Mouse (Mus musculus) mouse trophoblast stem cell (cell line): ENCODE measurements at regions not wholly inside any gene's neighbourhood (a gene's known extent, or its start where the extent isn't known, plus 50 kb on each side); places are given as distances from the start of the nearest gene placed in this dataset.

Experiments used
- in situ Hi-C, 2 experiments: fragments of 300-500 bp; cut with MseI, MboI; formaldehyde crosslinking; loops; 2 replicates in 1 of 2; 3 replicates in 1 of 2; pipeline ENCODE4 v1.15.1; 2025

DNA sequence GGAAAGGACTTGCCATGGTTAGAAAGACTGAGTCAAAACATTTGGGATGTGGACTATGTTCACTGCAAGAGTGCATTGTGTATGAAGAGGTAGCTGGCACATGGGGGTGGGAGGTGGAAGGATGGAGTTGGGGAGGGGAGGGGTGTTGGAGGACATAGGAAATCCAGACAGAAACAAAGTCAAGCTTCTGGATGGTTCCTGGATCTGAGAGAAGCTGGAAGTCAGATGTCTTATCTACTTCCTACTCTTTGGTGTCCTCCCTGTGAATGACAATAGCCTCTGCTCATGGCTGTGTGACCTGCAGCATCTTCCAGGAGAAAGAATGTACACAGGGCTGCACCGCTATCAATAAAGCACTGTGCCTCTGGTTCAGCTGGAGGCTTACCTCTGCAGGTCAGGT is 491.3 kb downstream of the Rnf144a start:
- in situ Hi-C loops, result no loop called here

DNA sequence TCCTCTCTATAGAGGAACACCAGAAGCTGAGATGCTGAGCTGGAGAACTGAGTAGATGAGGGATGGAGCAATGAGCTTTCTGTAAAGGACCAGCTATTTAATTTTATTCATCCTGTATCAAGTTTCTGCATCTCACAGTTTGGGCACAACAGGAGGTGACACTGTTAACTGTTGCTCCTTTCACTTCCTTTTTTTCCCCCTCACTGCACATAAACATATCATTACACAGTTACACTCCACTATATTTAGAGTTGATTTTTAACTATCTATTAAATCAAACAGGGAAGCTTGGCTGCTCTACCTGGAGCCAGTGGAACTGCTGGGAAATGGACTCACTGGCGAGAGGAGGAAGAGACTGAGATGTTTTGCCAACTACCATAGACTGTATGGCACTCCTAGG is 509.4 kb downstream of the Rnf144a start:
- in situ Hi-C loops, result no loop called here

DNA sequence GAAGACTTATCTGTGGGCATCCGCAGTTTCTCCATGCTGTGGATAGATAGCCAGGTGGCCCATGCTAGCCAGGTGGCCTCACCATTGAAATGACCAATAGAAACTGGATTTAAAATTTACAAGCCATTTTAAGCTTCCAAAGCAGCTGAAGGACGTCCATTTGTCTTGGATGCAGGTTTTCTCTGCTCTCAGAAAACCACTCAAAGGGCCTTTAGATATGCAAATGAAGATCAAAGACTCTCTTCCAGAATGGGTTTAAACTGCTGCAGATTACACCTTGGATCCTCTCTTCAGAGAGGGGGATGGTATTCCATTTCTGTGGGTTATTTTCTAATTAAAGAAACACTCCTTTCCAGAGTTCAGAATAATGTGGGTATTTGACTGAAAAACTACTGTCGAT is 518.5 kb downstream of the Rnf144a start:
- in situ Hi-C loops, result no loop called here

DNA sequence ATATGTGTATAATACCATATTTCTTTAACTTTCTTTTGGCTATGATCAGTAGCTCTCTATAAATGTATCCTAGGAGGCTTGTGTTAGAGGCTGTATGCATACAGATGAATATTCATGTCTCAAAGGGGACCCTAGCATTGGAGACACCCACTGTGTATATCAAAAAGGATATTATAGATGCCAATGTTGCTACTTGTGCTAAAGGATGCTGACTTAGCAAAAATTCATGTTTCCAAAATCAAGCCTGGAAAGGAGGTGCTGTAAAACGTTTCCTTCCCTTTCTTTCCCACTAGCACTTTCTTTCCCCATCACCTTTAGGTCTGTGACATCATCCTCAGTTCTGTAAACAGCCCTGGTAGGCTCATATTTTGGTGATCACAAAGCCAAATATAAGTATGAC is 519.4 kb downstream of the Rnf144a start:
- in situ Hi-C loops, result no loop called here

DNA sequence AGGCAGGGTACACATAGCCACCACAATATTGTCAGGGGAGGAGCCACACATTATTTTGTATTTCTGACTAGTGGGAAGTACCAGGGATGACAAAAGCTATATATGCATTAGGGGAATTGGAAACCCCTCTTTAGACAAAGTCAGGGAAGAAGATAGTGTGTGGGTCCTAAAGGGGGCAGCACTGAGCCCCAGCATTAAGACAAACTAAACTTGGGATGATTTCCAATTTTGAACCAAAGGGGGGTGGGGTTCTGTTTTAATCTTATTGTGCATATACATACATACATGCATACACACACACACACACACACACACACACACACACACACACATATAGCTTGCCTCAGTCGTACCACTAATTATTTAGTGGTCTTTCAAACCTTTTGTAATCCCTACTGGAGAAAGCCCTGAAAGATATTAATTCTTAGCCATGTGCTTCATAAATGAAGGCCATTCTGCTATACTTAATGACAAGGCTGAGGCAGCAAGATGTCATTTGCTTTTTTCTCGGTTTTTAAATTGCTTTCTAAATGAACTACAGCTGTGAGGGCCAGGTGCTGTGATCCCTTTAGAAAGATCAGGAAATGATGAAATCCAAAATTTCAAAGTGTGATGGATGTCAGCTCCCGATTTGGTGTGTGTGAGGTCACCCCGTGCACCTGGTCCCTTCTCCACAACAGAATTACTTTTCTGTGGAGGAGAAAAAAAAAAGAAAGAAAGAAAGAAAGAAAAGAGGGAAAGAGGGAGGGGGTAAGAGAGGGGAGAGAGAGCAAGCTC is 523.5 kb downstream of the Rnf144a start:
- in situ Hi-C loops, result no loop called here

DNA sequence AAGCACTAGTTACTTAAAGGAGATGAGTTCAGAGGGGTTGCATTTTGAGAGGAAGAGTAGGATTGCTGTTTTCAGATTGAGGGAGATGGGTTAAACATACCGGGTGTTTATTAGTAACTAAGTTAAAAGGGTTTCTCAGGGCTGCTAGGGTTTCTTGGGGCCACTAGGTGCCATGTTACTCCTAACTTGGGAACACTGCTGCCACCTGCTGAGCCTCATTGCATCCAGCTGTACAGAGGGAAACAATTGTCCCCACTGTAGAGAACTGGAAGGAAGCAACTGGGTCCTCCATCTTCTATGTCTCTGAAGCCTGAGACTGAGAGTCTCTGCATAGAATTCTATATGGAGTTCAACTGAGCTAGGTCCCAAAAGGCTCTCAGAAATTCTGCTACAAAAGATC is 524.3 kb downstream of the Rnf144a start:
- in situ Hi-C loops, result no loop called here

DNA sequence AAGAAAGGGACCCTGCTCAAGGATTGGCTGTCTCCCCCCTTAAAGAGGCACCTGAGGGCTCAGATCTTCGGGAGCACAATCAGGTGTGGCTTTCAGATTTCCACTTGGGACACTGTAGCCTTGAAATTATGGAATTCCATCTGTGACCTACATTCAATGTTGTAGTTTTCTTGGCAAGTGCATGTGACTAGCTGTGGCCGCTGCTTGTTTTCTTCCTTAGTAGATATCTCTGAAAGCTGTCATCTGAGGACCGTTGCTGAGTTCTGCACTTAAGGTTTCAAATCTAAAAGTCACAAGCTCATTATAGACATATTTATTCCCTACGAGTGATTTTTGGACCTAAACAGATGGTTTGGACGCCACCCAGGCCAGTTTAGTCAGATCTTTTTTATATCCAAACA is 531.3 kb downstream of the Rnf144a start:
- in situ Hi-C loops, result no loop called here

DNA sequence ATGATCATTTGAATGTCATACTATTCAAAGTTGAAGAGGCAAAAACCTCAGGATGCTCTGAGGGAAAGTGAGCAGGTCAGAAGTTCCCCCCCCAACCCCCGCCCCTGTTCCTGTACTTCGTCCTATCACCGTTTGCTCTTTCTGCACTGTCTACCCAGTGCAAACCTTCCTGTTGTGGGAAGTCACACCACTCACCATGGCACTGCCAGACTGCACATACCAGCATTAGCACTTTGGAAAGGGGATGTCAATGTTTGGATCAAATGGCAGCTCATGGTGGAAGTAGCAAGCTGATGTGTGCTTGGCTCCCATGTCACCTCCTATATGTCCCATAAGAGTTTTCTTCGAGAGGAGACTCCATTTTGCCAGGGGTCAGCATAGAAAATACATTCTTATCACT is 543.2 kb downstream of the Rnf144a start:
- in situ Hi-C loops, result no loop called here

DNA sequence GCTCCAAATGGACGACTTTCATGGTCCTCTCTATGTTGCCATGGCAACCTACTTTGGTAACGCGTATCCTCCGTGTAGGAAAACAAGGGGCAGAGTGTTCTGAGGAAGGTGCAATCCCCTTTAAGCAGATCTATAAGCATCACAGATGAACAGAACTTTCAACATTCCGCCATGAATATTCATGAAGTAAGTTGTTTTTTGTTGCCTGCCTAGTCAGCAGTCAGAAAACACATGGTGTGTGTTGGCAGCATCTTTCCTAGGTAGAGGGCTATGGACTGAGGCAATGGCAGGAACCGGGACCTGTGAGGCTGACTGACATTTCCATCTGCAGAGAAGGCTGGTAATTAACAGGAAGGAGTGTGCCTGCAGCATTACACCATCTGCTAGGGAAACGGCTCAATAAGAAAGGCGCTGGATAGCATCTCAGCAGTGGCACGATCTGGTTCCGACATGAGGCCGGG is 544.0 kb downstream of the Rnf144a start:
- in situ Hi-C loops, result no loop called here

DNA sequence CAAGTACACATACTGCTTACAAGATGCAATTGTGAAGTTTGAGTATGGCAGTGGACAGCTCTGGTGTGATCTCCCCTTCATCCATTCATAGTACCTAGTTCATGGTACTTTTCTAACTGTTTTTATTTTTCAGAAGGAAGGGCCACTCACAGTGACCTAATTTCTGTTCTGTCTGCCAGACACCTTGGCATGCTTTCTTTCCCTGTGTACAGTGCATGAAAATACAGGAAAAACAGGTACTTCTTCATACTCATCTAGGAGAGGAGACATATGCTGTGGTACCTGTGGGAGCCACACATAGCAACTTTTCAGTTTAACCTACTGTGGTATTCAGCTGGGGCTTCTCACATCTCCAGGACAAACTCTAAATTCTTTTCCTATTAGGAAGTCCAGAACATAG is 545.2 kb downstream of the Rnf144a start:
- in situ Hi-C loops, result no loop called here

DNA sequence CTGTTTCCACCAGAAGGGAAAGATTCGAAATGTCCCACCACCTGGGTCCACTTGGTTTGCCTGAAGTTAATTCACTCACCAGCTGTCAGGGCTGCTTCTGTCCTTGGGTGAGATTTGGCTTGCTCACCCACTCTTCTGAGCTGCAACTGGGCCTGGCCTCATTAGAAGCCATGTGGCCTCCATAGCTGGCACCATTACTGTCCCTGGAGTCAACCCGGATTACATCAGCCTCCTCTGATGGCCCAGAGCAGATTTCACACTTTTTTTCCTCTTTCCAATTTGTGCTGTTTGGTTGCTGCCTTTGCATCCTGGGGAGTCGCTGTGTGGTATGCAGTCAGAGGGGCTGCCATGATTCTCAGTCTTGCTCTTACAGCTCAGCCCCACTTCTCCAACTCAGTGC is 550.0 kb downstream of the Rnf144a start:
- in situ Hi-C loops, result no loop called here

DNA sequence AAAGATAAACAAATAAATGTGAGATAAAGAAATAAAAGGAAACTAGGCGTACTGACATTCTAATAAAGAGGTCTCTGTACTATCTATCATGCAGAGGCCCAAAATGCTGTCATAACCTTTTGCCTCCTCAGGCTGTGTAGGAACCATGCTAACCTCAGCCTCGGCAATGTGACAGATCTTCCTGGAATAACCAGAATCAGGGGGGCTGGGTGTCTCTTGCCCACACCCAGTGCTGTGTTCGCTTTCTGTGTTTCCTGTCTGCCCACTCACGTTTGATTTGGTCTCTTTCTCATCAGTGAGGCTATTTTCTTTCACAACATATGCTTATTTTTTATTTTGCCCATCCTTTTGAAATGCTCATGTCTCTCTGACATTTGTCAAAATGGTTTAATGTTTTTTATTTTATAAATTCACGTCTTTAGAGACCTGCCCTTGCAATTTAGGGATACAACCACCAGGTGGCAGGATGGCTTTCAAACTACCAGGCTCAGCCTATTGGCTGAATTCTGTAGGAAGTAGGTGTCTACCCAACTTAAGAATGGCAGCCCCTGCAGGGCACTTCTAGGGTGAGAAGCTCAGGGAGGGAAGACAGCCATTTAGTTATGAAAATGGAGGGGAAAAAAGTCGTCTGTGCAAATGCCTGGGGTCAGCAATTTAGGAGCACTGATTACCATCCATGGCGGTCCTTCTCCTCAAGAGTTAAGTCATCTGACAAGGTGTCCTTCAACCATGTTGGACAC is 550.8 kb downstream of the Rnf144a start:
- in situ Hi-C loops, result no loop called here

DNA sequence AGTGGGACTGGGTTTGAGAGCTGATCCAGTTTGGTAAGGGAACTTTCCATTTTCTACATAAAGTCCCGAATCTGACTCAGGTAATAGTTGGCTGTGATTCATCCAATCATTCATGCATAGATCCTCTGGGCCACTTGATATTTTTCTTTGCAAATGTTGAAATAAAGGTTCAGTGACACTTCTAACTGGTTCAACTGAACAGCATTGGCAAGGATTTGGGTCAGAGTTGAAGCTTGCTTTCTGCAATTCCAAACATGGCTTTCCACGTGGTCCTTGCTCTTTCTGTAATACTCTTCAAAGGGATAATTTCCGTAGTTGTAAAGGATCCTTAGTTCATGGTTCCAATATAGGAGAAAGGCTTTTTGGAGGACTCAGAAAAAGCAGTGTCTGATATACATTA is 554.0 kb downstream of the Rnf144a start:
- in situ Hi-C loops, result no loop called here

DNA sequence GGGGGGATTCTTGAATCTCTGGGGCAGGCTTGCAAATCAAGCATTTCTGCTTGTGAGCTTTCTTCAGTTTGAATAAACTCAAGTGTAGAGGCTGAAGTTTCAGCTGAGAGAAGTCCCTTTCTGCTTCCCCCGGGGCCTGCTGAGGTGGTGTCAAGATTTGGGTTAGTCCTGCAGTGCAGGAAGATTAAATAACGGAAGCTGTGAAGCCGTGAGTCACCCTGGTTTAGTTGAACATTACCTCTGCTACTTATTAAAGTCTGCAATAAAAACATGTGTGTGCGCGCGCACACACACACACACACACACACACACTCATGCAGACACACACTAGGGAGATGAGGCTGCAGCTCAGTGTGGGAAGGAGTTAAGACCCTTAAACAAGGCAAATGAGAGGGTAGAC is 556.7 kb downstream of the Rnf144a start:
- in situ Hi-C loops, result no loop called here

DNA sequence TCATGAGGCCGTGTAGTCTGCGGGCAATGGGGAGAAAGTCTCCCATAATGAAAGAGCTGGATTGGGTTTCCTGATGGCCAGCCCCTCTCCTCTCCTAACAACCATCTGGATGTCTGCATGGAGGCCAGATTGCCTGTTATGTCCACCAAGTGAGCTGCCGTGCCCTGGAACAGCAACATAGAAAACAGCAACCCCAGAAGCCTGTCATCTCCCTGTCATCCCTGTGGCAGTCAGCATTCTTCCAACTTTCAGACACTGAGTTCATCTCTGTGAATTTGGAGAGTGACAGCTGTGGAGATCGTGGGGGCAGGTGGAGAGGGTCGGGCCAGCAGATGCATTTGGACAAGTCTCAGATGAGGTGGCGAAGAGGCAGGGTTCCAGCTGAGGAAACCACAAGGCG is 585.0 kb downstream of the Rnf144a start:
- in situ Hi-C loops, result no loop called here

DNA sequence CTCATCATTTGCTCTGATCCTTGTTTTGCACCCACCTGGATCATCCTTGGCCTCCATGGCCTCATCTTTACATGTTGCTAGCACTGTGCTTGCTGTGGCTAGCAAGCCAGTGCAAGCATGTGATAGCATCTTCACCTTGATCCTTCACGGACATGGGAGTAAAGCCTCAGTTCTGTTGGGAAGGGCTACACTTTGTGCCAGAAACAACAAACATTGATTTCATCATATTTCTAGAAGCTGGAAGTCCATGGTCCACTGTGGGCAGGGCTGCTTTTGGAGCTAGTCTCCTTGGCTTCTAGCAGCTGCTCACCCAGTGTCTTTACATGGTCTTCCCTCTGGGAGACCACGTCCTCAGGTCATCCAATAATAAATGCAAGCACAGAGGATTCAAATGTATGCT is 587.1 kb downstream of the Rnf144a start:
- in situ Hi-C loops, result no loop called here

DNA sequence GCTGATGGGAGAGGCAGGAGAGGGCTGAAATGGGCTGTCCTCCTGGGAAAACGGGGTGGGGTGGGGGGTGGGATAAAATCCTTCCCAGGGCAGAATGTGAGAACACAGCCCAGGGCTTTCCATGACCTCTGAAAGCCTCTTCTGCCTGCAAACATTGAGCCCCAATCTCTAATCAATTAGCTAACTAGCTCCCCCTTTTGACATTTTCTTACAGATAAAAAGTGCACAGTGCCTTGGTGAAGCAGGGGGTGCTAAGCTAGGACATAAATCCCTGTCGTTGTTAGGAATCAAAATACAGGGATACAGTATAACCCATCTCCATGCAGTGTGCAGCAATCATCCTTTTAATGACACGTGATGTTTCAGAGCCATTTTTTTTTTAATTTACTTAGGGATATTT is 588.1 kb downstream of the Rnf144a start:
- in situ Hi-C loops, result no loop called here

DNA sequence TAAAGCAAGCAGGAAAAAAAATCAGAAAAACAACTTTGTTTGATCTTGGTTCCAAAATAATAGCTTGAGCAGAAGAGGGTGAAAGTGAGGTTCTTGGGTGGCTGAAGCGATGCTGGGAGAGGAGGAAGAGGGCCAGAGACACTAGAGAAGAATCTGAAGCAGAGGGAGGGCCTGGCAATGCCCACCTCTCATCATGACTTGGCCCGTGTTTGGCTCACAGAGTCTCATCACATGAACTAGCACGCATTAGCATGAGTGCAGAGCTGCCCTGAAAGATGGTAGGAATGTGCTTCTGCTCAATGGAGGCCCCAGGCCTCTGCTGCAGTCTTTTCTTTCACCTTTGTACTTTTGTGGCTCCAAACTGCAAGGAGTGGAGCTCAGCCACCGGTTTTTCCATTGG is 588.6 kb downstream of the Rnf144a start:
- in situ Hi-C loops, result no loop called here

DNA sequence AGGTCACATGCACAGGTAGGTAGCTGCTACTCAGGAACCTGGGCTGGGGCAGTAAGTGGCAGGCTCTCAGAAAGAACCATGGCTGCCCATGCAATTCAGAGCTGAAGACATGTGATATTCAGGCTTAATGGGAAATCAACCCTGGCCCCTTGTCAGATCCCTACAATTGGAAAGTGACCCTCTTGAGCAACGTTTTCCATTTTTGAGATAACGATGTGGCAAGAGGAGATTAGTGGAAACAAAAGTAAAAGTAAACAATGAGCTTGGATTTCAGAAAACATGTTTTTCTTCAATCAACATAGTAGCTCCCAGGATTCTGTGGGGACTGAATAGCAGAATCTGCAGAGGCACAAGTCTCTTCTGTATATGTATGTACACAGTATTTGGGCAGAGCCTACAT is 598.8 kb downstream of the Rnf144a start:
- in situ Hi-C loops, result no loop called here

DNA sequence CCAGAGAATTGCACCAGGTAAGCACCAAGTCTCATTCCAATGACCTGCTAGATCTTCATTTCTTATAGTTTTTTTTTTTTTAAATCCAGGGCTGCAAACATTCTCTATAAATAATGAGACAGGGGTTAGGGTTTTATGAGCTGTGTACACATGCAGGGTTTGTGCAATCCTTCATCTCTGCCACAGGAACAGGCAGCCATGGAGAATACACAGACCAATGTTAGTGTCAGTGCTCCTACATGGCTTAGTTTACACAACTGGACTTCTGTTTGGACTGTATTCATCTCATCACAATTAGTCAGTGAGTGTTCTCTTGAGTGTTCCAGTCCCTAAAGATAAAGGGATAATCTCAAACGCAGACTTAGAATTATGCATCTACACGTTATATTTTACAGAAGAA is 620.0 kb downstream of the Rnf144a start:
- in situ Hi-C loops, result no loop called here

DNA sequence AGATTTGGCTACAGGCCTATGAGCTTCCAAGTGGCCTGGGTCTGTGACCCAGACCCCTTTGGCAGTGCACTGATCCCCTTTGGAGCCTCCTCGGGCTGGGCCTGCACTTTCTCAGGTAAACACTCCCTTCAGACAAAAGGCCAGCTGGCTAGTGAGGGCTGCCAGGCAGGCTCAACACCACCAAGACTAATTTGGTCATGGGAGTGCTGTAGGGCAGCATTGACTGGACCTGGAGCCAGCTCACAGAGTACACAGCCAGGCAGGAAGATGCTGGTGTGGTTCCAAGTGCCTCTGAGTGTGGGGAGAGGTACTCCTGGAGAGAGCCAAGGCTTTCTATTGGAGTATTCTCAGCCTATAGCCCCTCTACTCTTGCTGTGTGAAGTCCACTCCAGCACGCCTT is 620.5 kb downstream of the Rnf144a start:
- in situ Hi-C loops, result no loop called here

DNA sequence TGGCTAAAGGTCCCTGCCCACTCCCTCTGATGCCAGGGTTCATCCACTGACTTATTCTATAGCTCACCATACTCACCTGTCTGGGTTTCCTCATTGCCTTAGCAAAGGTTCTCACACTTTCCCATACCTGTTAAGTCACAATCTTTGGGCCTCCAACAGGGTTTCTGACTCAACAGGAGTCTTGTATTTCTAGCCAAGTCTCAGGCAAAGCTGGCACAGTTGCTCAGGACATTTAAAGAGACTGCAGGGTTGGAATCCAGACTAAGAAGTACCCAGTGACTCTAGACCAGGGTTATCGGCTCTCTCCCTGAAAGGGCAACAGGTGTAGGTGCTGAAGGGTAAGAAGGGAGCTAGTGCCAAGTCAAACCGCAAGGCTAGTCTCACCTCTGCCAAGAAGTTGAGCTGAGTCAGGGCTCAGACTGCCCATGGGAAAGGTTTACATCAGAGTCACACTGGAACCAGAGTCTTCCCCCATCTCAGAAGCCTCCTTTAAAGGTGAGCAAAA is 622.4 kb downstream of the Rnf144a start:
- in situ Hi-C loops, result no loop called here

DNA sequence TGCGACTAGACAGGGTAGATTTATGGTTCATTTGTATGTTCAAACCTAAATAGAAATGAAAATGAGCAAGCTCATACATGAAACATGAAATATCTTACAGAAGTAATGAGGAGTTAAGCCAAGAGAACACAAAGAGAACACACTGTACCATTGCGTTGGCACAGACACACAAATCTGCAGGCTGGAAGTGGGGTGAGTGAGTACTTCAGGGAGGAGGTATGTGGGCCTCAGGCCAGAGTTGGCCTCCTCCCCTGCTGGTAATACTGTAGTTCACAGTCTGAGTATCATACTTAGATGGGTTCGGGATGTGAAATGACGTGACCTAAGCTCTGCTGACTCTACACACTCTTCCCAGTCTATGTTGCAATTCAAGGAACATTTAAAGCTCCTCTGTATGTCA is 624.1 kb downstream of the Rnf144a start:
- in situ Hi-C loops, result no loop called here
